Mouse (Mus musculus): ENCODE measurements around the gene Cnnm2. TPM values are rescaled to one million over a fixed set of nuclear protein-coding genes. Genes with fewer than 3 reads are reported as not detected.

The Cnnm2 gene
- polyA plus RNA-seq, 1 experiment from 2014 or later, result 3.8 TPM

DNA sequence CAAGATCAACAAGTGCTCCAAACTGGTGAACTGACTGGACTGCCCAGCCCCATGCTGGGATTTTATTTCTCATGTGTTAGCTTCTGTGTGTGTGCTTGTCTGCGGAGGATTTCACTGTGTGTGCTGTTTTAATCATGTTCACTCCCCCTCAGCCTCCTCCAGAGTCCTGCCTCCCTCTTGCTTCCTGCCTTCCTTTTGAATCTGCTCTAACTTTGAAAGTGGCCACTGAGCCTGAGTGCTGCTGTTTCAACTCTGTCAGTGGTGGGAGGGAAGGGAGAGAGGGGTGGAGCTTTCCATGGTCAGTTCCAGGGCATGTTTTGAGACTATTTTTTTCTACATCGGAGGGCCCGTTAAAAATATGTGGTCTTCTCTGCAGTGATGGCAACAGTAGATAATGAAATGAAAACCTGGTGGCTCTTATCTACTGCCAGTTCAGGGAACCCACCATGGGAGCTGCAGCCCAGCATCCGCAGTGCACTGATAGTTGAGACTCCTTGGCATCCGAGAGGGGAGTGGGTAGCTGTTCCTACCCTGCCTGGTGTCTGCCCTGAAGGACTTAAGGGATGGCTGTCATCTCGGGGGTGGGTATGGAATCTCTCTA is 103.4 kb downstream of the Cnnm2 start:
- no peak overlapping the region for H3K4me3 ChIP-seq (ENCODE audit: low read depth, low read length)
- no peaks in the 10 kb centered on the region for H3K36me3 ChIP-seq (ENCODE audit: insufficient read depth)
- H3K27ac ChIP-seq (ENCODE audit: low read depth), result no peak overlapping the region
- H3K9ac ChIP-seq, result no peak overlapping the region
- no peak for ATAC-seq (ENCODE audit: insufficient read depth)
- no peaks in the 10 kb centered on the region for H3K27me3 ChIP-seq (ENCODE audit: insufficient read depth, low read length)
- no peaks in the 10 kb centered on the region for H3K9me3 ChIP-seq (ENCODE audit: low read depth, low read length)
- 45% methylated on average over 6 of the region's 6 CpGs for WGBS
- TF ChIP-seq CTCF (IDR thresholded peaks at IDR 0.05; ENCODE audit: low read depth), result no peak
- no peaks in the 10 kb centered on the region for H3K4me1 ChIP-seq (ENCODE audit: insufficient read depth)
- DNase-seq, result peak; percentile 38
- no peak overlapping the region for H3K4me2 ChIP-seq

DNA sequence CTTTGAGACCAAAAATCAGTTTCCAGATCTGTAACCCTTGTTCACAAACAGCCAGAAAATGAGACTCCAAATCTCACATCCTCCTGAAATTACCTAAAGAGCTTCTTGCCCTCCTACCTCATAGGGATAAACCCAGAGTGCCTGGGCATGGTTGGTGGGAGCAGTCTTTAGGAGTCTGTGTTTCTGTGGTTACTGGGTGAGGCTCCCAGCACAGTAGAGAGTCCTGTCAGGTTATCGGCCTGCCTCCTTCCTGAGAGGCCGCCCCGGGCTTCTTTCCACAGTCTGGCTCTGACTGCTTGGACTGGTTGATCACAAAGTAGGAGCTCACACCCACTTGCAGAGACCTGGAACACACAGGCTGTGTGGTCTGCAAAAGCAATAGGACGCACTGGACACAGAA is 104.0 kb downstream of the Cnnm2 start:
- Histone ChIP-seq H3K9me3 (ENCODE audit: low read depth, low read length) (no peaks in the 10 kb centered on the region), H3K9ac (no peak overlapping the region; the same call in 1 of the 2 replicates), H3K36me3 (ENCODE audit: insufficient read depth) (no peaks in the 10 kb centered on the region), H3K4me3 (ENCODE audit: low read depth, low read length) (no peak overlapping the region), H3K4me1 (ENCODE audit: insufficient read depth) (no peaks in the 10 kb centered on the region), H3K27me3 (ENCODE audit: insufficient read depth, low read length) (no peaks in the 10 kb centered on the region), H3K4me2 (no peak overlapping the region), H3K27ac (ENCODE audit: low read depth) (no peak overlapping the region)
- ATAC-seq (ENCODE audit: insufficient read depth), result no peak
- TF ChIP-seq CTCF (IDR thresholded peaks at IDR 0.05; ENCODE audit: low read depth), result no peak
- 71% methylated on average over 4 of the region's 4 CpGs for WGBS
- DNase-seq, result no peak

DNA sequence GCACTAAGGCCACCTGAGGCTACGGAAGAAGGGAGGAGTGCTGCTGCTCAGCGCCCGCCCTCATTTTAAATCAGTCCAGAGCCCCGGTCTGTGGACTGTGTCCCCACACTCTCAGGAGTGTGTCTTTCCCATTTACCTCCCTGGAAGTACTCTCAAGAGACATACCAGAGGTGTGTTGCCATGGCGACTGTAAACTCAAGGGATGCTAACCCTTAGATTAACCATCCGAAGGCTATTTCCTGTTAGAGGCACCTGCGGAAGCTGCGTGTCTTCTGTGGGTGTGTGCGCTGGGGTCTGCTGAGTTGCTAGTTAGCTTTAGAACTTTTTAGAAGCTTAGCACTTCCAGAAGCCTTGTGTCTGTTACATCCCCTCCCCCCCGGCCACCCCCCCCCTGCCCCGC is 107.7 kb downstream of the Cnnm2 start:
- no peaks in the 10 kb centered on the region for H3K27me3 ChIP-seq (ENCODE audit: insufficient read depth, low read length)
- H3K9me3 ChIP-seq (ENCODE audit: low read depth, low read length), result no peaks in the 10 kb centered on the region
- no peaks in the 10 kb centered on the region for H3K4me1 ChIP-seq (ENCODE audit: insufficient read depth)
- 41% methylated on average over 11 of the region's 11 CpGs for WGBS
- ATAC-seq (ENCODE audit: insufficient read depth) (peak; percentile 50; the same call in 1 of the 2 replicates), DNase-seq (peak; percentile 48)
- no peak overlapping the region for H3K9ac ChIP-seq
- TF ChIP-seq CTCF (IDR thresholded peaks at IDR 0.05; ENCODE audit: low read depth), result no peak
- H3K27ac ChIP-seq (ENCODE audit: low read depth), result no peak overlapping the region
- no peaks in the 10 kb centered on the region for H3K36me3 ChIP-seq (ENCODE audit: insufficient read depth)
- H3K4me3 ChIP-seq (ENCODE audit: low read depth, low read length), result no peak overlapping the region
- no peak overlapping the region for H3K4me2 ChIP-seq

DNA sequence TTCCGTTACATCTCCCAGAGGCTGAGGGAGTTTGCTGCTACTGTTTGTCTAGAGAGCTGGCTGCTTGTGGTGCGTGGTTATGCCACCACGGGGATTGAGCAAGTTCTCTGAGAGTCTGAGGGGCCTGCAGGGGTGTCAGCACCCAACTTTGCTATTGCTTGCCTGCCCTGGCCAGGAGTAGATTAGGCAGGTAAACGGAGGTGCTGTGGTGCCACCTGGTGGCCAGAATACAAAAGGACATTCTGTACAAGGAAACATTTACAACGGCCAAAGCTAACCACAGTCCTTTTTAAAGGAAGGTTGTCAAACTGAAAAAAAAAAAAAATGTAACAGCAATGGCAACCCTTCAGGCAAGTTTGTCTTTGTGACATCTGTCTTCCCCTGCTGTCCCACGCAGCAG is 108.1 kb downstream of the Cnnm2 start:
- 4% methylated on average over 6 of the region's 6 CpGs for WGBS
- Histone ChIP-seq H3K4me3 (ENCODE audit: low read depth, low read length) (no peak overlapping the region), H3K4me1 (ENCODE audit: insufficient read depth) (no peaks in the 10 kb centered on the region), H3K27me3 (ENCODE audit: insufficient read depth, low read length) (no peaks in the 10 kb centered on the region), H3K9ac (no peak overlapping the region), H3K4me2 (no peak overlapping the region), H3K36me3 (ENCODE audit: insufficient read depth) (no peaks in the 10 kb centered on the region), H3K27ac (ENCODE audit: low read depth) (no peak overlapping the region), H3K9me3 (ENCODE audit: low read depth, low read length) (no peaks in the 10 kb centered on the region)
- peak; percentile 92 for TF ChIP-seq CTCF (IDR thresholded peaks at IDR 0.05; ENCODE audit: low read depth)
- DNase-seq, result peak; percentile 90
- ATAC-seq (ENCODE audit: insufficient read depth), result peak; percentile 69

DNA sequence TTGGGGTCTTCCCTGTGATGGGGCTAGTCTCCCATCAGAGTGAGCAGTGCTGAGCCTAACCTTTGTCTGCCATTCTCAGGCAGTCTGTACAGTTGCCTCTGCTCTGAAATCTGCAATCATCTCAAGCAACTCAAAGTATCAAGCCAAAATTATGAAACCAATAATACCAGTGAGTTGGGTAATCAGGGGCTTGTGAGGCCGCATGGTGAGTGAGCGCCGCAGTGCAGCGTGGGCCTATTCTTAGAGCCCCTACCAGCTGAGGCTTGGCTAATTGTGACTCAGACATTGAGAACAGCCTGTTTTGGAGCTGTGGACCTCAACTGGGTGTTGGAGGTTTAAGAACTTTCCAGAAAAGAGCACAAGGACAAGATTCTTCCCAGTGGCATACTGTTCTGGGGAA is 109.7 kb downstream of the Cnnm2 start:
- H3K4me2 ChIP-seq, result no peak overlapping the region
- no peak for ATAC-seq (ENCODE audit: insufficient read depth)
- H3K4me3 ChIP-seq (ENCODE audit: low read depth, low read length), result no peak overlapping the region

DNA sequence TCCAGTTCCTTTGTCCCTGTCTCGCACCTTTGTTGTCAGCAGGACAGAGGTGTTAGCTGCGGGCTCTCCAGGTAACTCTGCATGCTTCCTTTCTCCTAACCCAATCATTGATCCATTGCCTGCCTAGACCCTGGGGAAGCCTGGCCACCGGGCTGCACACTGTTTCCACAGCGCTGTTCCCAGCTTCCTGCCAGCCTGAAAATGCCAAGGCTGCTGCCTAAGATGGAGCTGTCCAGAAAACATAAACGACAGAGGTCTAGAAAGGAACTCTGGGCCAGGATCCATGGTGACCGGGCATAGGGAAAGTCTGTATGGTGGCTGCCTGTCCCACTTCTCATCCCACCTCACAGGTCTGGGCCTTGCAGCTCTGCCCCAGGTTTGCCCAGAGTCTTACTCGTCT is 110.3 kb downstream of the Cnnm2 start:
- no peaks in the 10 kb centered on the region for H3K4me1 ChIP-seq (ENCODE audit: insufficient read depth)
- no peak for TF ChIP-seq CTCF (IDR thresholded peaks at IDR 0.05; ENCODE audit: low read depth)
- DNase-seq (no peak), ATAC-seq (ENCODE audit: insufficient read depth) (no peak)
- no peak overlapping the region for H3K9ac ChIP-seq
- H3K27me3 ChIP-seq (ENCODE audit: insufficient read depth, low read length), result no peaks in the 10 kb centered on the region
- no peaks in the 10 kb centered on the region for H3K9me3 ChIP-seq (ENCODE audit: low read depth, low read length)
- H3K4me2 ChIP-seq, result no peak overlapping the region
- no peak overlapping the region for H3K4me3 ChIP-seq (ENCODE audit: low read depth, low read length)
- H3K27ac ChIP-seq (ENCODE audit: low read depth), result no peak overlapping the region
- WGBS, result 56% methylated on average over 7 of the region's 7 CpGs
- H3K36me3 ChIP-seq (ENCODE audit: insufficient read depth), result no peaks in the 10 kb centered on the region

More for the DNA sequence above, 109.7 kb downstream of the Cnnm2 start:
- DNase-seq, result no peak
- no peaks in the 10 kb centered on the region for H3K9me3 ChIP-seq (ENCODE audit: low read depth, low read length)
- no peak overlapping the region for H3K9ac ChIP-seq
- H3K27ac ChIP-seq (ENCODE audit: low read depth), result no peak overlapping the region
- no peaks in the 10 kb centered on the region for H3K4me1 ChIP-seq (ENCODE audit: insufficient read depth)
- no peaks in the 10 kb centered on the region for H3K36me3 ChIP-seq (ENCODE audit: insufficient read depth)
- WGBS, result 98% methylated on average over 4 of the region's 4 CpGs
- TF ChIP-seq CTCF (IDR thresholded peaks at IDR 0.05; ENCODE audit: low read depth), result no peak
- no peaks in the 10 kb centered on the region for H3K27me3 ChIP-seq (ENCODE audit: insufficient read depth, low read length)

DNA sequence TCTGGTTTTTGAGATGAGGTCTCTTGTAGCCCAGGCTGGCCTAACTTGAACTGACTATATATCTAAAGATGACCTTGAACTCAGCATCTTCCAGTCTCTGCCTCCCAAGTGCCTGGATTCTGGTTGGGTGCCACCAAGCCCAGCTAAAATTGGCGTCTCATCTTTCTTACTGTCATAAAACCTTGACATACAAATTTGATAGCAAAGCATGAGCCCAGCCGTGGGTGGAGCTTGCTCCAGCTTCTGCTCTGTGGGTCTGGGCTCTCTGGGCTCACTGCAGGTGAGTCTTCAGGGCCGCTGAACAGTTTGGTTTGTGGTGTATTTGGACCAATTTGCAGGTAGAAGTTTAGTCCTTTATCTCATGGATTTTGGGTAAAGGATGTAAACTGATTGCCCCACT is 112.5 kb downstream of the Cnnm2 start:
- Histone ChIP-seq H3K4me3 (ENCODE audit: low read depth, low read length) (no peak overlapping the region), H3K27ac (ENCODE audit: low read depth) (no peak overlapping the region), H3K9me3 (ENCODE audit: low read depth, low read length) (no peaks in the 10 kb centered on the region), H3K9ac (no peak overlapping the region), H3K27me3 (ENCODE audit: insufficient read depth, low read length) (no peaks in the 10 kb centered on the region), H3K4me1 (ENCODE audit: insufficient read depth) (no peaks in the 10 kb centered on the region), H3K36me3 (ENCODE audit: insufficient read depth) (no peaks in the 10 kb centered on the region), H3K4me2 (no peak overlapping the region)
- TF ChIP-seq CTCF (IDR thresholded peaks at IDR 0.05; ENCODE audit: low read depth), result no peak
- ATAC-seq (ENCODE audit: insufficient read depth) (no peak), DNase-seq (no peak)
- WGBS, result 78% methylated on average over 3 of the region's 3 CpGs
